ENCODE assay signal across 9 mouse cellular contexts in the genomic region with DNA sequence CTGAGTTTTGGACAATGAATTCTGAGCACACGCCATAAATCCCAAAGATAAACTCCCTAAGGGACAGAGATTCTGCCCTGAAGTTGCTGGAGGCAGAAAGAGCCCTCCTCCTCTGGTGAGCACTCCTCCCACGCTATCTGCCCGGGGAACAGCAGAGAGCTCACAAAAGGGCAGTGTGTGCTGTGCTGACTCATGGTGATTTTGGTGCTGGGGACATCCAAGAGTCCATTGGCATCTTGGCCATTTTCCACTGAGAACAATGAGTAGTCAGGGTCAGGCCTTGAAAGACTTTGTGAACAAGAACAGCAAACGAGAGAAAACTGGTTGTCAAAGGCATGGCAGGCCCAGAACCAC. TPM values are rescaled to one million over a fixed set of nuclear protein-coding genes. Genes with fewer than 3 reads are reported as not detected.
DNase-seq lines count a peak whose midpoint lies in the region; ATAC-seq and TF ChIP-seq lines count a peak whose summit lies in the region.
"Had no signal": no experiment of that assay in that cellular context is flagged by ENCODE, and none has a peak within 500 bp of the region (broad histone marks: within the 10 kb centered on the region; RNA-seq: fewer than 3 reads in every experiment).

No protein-coding gene starts in this region.

- peaks cover 5% of the 10 kb centered on the region; the same call in 1 of the 2 replicates for H3K4me1 ChIP-seq in forebrain, postnatal 0 days (ENCODE audit: insufficient read depth)
- H3K4me1 ChIP-seq in forebrain, embryonic 16.5 days (replicated peaks; ENCODE audit: control insufficient read depth, insufficient read depth, low read length): peaks cover 16% of the 10 kb centered on the region
- peaks cover 46% of the 10 kb centered on the region for H3K4me1 ChIP-seq in midbrain, embryonic 10.5 days
- peaks cover 18% of the 10 kb centered on the region for H3K4me1 ChIP-seq in midbrain, embryonic 16.5 days (ENCODE audit: control insufficient read depth, insufficient read depth, low read length)
- peaks cover 11% of the 10 kb centered on the region for H3K4me1 ChIP-seq in testis, adult 2 months (ENCODE audit: control insufficient read depth, insufficient read depth, low read length)

- TF ChIP-seq POLR2A in testis, adult 2 months (IDR thresholded peaks at IDR 0.05; ENCODE audit: control insufficient read depth, low read depth, low read length): no peak

- TF ChIP-seq CTCF in forebrain, postnatal 0 days (IDR thresholded peaks at IDR 0.05; ENCODE audit: low read depth): no peak
- no peak for TF ChIP-seq CTCF in testis, adult 2 months (IDR thresholded peaks at IDR 0.05; ENCODE audit: control insufficient read depth, insufficient read depth, insufficient replicate concordance, low read depth, low read length)

- no peak overlapping the region for H3K27ac ChIP-seq in forebrain, postnatal 0 days (ENCODE audit: low read depth, low read length)
- H3K27ac ChIP-seq in forebrain, embryonic 16.5 days (ENCODE audit: low read length): no peak overlapping the region
- H3K27ac ChIP-seq in midbrain, embryonic 10.5 days (replicated peaks): peak overlapping the region; percentile 14; the same call in 1 of the 2 replicates
- no peak overlapping the region for H3K27ac ChIP-seq in midbrain, embryonic 16.5 days (ENCODE audit: low read length)
- H3K27ac ChIP-seq in testis, adult 2 months (ENCODE audit: control insufficient read depth, insufficient read depth, low read depth, low read length): peak overlapping the region; percentile 83; the same call in 1 of the 2 replicates

- H3K9ac ChIP-seq in forebrain, postnatal 0 days: no peak overlapping the region
- no peak overlapping the region for H3K9ac ChIP-seq in forebrain, embryonic 16.5 days (replicated peaks; ENCODE audit: low read depth, low read length)
- no peak overlapping the region for H3K9ac ChIP-seq in midbrain, embryonic 16.5 days (ENCODE audit: low read depth, low read length)

- DNase-seq in forebrain, postnatal 0 days: peak; percentile 45
- DNase-seq in midbrain, embryonic 10.5 days (ENCODE audit: low spot score): no peak
- peak; percentile 56 for DNase-seq in kidney, adult 9 months

- H3K27me3 ChIP-seq in forebrain, postnatal 0 days (ENCODE audit: insufficient read depth, low read length): no peaks in the 10 kb centered on the region
- H3K27me3 ChIP-seq in forebrain, embryonic 16.5 days (replicated peaks; ENCODE audit: control insufficient read depth, insufficient read depth, low read length): no peaks in the 10 kb centered on the region
- H3K27me3 ChIP-seq in midbrain, embryonic 10.5 days (ENCODE audit: low read depth, poor library complexity, severe bottlenecking): no peaks in the 10 kb centered on the region
- H3K27me3 ChIP-seq in midbrain, embryonic 16.5 days (ENCODE audit: control insufficient read depth, insufficient read depth, low read depth, low read length): no peaks in the 10 kb centered on the region
- H3K27me3 ChIP-seq in testis, adult 2 months (ENCODE audit: control insufficient read depth, insufficient read depth, low read length): no peaks in the 10 kb centered on the region

- H3K36me3 ChIP-seq in forebrain, postnatal 0 days (ENCODE audit: insufficient read depth): peaks cover 13% of the 10 kb centered on the region; the same call in 1 of the 2 replicates
- no peaks in the 10 kb centered on the region for H3K36me3 ChIP-seq in forebrain, embryonic 16.5 days (ENCODE audit: control insufficient read depth, insufficient read depth)
- H3K36me3 ChIP-seq in midbrain, embryonic 10.5 days: peaks cover 23% of the 10 kb centered on the region
- peaks cover 3% of the 10 kb centered on the region; the same call in 1 of the 2 replicates for H3K36me3 ChIP-seq in midbrain, embryonic 16.5 days (ENCODE audit: control insufficient read depth, insufficient read depth, low read length)
- no peaks in the 10 kb centered on the region for H3K36me3 ChIP-seq in testis, adult 2 months (ENCODE audit: control insufficient read depth, insufficient read depth, low read length)

- peak; percentile 23; the same call in 1 of the 2 replicates for ATAC-seq in forebrain, postnatal 0 days
- ATAC-seq in forebrain, embryonic 16.5 days: no peak
- ATAC-seq in midbrain, embryonic 16.5 days: no peak
- no peak for ATAC-seq in monocyte, adult 5-6 weeks (replicated peaks; ENCODE audit: insufficient number of reproducible peaks, low FRiP score, low TSS enrichment, poor library complexity, severe bottlenecking)
- no peak for ATAC-seq in megakaryocyte, adult 5-6 weeks (ENCODE audit: poor library complexity, severe bottlenecking)

- no peak overlapping the region for H3K4me2 ChIP-seq in forebrain, postnatal 0 days (ENCODE audit: low read depth)
- no peak overlapping the region for H3K4me2 ChIP-seq in forebrain, embryonic 16.5 days (ENCODE audit: low read length)
- no peak overlapping the region for H3K4me2 ChIP-seq in midbrain, embryonic 16.5 days (ENCODE audit: low read length)

- H3K9me3 ChIP-seq in forebrain, postnatal 0 days (ENCODE audit: low read length): no peaks in the 10 kb centered on the region
- H3K9me3 ChIP-seq in forebrain, embryonic 16.5 days (ENCODE audit: control insufficient read depth, low read length): no peaks in the 10 kb centered on the region
- no peaks in the 10 kb centered on the region for H3K9me3 ChIP-seq in midbrain, embryonic 10.5 days (replicated peaks)
- no peaks in the 10 kb centered on the region for H3K9me3 ChIP-seq in midbrain, embryonic 16.5 days (replicated peaks; ENCODE audit: control insufficient read depth, low read length, poor library complexity, severe bottlenecking)

- WGBS in forebrain, postnatal 0 days: 20% methylated on average over 4 of the region's 4 CpGs
- WGBS in forebrain, embryonic 16.5 days: 17% methylated on average over 4 of the region's 4 CpGs
- WGBS in midbrain, embryonic 10.5 days: 33% methylated on average over 4 of the region's 4 CpGs
- 9% methylated on average over 4 of the region's 4 CpGs for WGBS in midbrain, embryonic 16.5 days

- no peak overlapping the region for H3K4me3 ChIP-seq in forebrain, postnatal 0 days (ENCODE audit: low read depth, low read length)
- H3K4me3 ChIP-seq in forebrain, embryonic 16.5 days (replicated peaks; ENCODE audit: low read length): no peak overlapping the region
- H3K4me3 ChIP-seq in midbrain, embryonic 10.5 days: no peak overlapping the region
- no peak overlapping the region for H3K4me3 ChIP-seq in midbrain, embryonic 16.5 days (ENCODE audit: low read depth, low read length)
- no peak overlapping the region for H3K4me3 ChIP-seq in testis, adult 2 months (ENCODE audit: control insufficient read depth, low read depth, low read length)
- H3K4me3 ChIP-seq: erythroblast, embryonic 14.5 days had no signal

RNA-seq across cellular contexts. Expression of a gene that starts 18.5 kb away (rescaled TPM):
- 540 and 696 TPM in 2 replicates for total RNA-seq in forebrain, postnatal 0 days (2014; rRNA removed)
- polyA plus RNA-seq in forebrain, postnatal 0 days (2015; fragmentation: Nextera tagmentation; extraction: Ambion mirVana): 162 and 210 TPM in 2 replicates
- 290 and 318 TPM in 2 replicates for polyA plus RNA-seq in forebrain, embryonic 16.5 days (2015; fragmentation: Nextera tagmentation; extraction: Ambion mirVana)
- polyA plus RNA-seq in midbrain, embryonic 10.5 days (2016; fragmentation: Nextera tagmentation; extraction: Ambion mirVana): 326 and 382 TPM in 2 replicates
- polyA plus RNA-seq in midbrain, embryonic 16.5 days (2015; fragmentation: Nextera tagmentation; extraction: Ambion mirVana): 281 and 311 TPM in 2 replicates
- polyA plus RNA-seq in testis, adult 2 months (2012; rRNA removed): 60.9 and 71.6 TPM in 2 replicates
- 38.6 to 52.6 TPM (median 50.7 TPM) in 3 replicates for total RNA-seq in monocyte, adult 5-6 weeks (2017)
- 30.0 and 33.3 TPM in 2 replicates for total RNA-seq in megakaryocyte, adult 5-6 weeks (2015)
- total RNA-seq in megakaryocyte, adult 5-6 weeks (2017): 26.9 and 28.9 TPM in 2 replicates

RNA-seq across cellular contexts. Expression of a gene that starts 20.9 kb away (rescaled TPM):
- total RNA-seq in forebrain, postnatal 0 days (2014; rRNA removed): 0.23 and 0.43 TPM in 2 replicates
- 0.11 and 0.25 TPM in 2 replicates for polyA plus RNA-seq in forebrain, postnatal 0 days (2015; fragmentation: Nextera tagmentation; extraction: Ambion mirVana)
- 0.07 and 0.16 TPM in 2 replicates for polyA plus RNA-seq in forebrain, embryonic 16.5 days (2015; fragmentation: Nextera tagmentation; extraction: Ambion mirVana)
- polyA plus RNA-seq in midbrain, embryonic 10.5 days (2016; fragmentation: Nextera tagmentation; extraction: Ambion mirVana): 0.06 TPM in 1 of 2 replicates, not detected in the other
- 0.18 and 0.19 TPM in 2 replicates for polyA plus RNA-seq in midbrain, embryonic 16.5 days (2015; fragmentation: Nextera tagmentation; extraction: Ambion mirVana)
- 0.22 and 0.37 TPM in 2 replicates for polyA plus RNA-seq in testis, adult 2 months (2012; rRNA removed)
- 1.7 TPM in 1 of 3 replicates, not detected in the others for total RNA-seq in monocyte, adult 5-6 weeks (2017)
- total RNA-seq in megakaryocyte, adult 5-6 weeks (2015): 0.40 TPM in 1 of 2 replicates, not detected in the other
- 0.12 TPM in 1 of 2 replicates, not detected in the other for total RNA-seq in megakaryocyte, adult 5-6 weeks (2017)
- polyA plus RNA-seq: erythroblast, embryonic 14.5 days had no signal

Comparison
In these comparisons a context has a peak if more than half of its experiments do, and no peak if none do; other contexts are left out.
1. H3K27ac ChIP-seq: peak in midbrain, embryonic 10.5 days (single experiment) and testis, adult 2 months (single experiment); none in forebrain, postnatal 0 days (single experiment), forebrain, embryonic 16.5 days (single experiment) and midbrain, embryonic 16.5 days (single experiment).